ENCODE assay signal across 8 mouse cellular contexts in genomic region chr15:84700147-84700794, GRCm38 (mm10). TPM values are rescaled to one million over a fixed set of nuclear protein-coding genes. Genes with fewer than 3 reads are reported as not detected.
DNase-seq lines count a peak whose midpoint lies in the region; ATAC-seq and TF ChIP-seq lines count a peak whose summit lies in the region.

No protein-coding gene starts in this region.

- no peak for TF ChIP-seq POLR2A in MEL (IDR thresholded peaks at IDR 0.05; ENCODE audit: control insufficient read depth in 1 of 2, insufficient read depth in 1 of 2, low read depth in 1 of 2, low read length in 2 of 2, poor library complexity in 1 of 2)
- no peak for TF ChIP-seq POLR2A in olfactory bulb, adult 2 months (IDR thresholded peaks at IDR 0.05; ENCODE audit: insufficient read depth, low read depth, low read length)

- ATAC-seq in kidney, embryonic 16.5 days (ENCODE audit: low FRiP score, low TSS enrichment) = no peak; the same call in 1 of the 2 replicates
- ATAC-seq in megakaryocyte-erythroid progenitor cell, adult 5-6 weeks (replicated peaks; ENCODE audit: low FRiP score, low TSS enrichment, poor library complexity, severe bottlenecking) = no peak

- no peaks in the 10 kb centered on the region for H3K27me3 ChIP-seq in kidney, embryonic 16.5 days (ENCODE audit: insufficient read depth, low read length)
- H3K27me3 ChIP-seq in MEL (ENCODE audit: control insufficient read depth in 1 of 2, insufficient read depth in 2 of 2, low read length in 2 of 2) = no peaks in the 10 kb centered on the region
- H3K27me3 ChIP-seq in limb, embryonic 10.5 days (ENCODE audit: low read depth, poor library complexity, severe bottlenecking) = no peaks in the 10 kb centered on the region

- DNase-seq in kidney, adult 11 months = peak; percentile 48
- DNase-seq in MEL (ENCODE audit: low read depth, low spot score) = no peak
- peak; percentile 37 for DNase-seq in c-Kit-positive CD71-positive TER-119-negative erythroid progenitor cells, embryonic 14.5 days (ENCODE audit: low read depth)
- DNase-seq in heart, postnatal 10 days = peak; percentile 67 to 83
- peak; percentile 87 for DNase-seq in limb, embryonic 10.5 days (ENCODE audit: low spot score)

- peaks cover 15% of the 10 kb centered on the region; the same call in 1 of the 2 replicates for H3K4me1 ChIP-seq in kidney, embryonic 16.5 days (ENCODE audit: insufficient read depth, low read length)
- H3K4me1 ChIP-seq in MEL (ENCODE audit: control insufficient read depth in 1 of 2, insufficient read depth in 2 of 2, low read length in 2 of 2) = no peaks in the 10 kb centered on the region
- H3K4me1 ChIP-seq in limb, embryonic 10.5 days = peaks cover 37% of the 10 kb centered on the region
- H3K4me1 ChIP-seq in olfactory bulb, adult 2 months (ENCODE audit: control insufficient read depth, insufficient read depth, low read length) = peaks cover 4% of the 10 kb centered on the region

- TF ChIP-seq EP300 in MEL (IDR thresholded peaks at IDR 0.05; ENCODE audit: low read depth in 1 of 2, low read length in 2 of 2) = no peak

- no peak overlapping the region for H3K4me3 ChIP-seq in kidney, embryonic 16.5 days (ENCODE audit: low read length)
- H3K4me3 ChIP-seq in MEL (ENCODE audit: control insufficient read depth in 1 of 2, insufficient read depth in 1 of 2, low read depth in 2 of 2, low read length in 2 of 2) = no peak overlapping the region
- no peak overlapping the region for H3K4me3 ChIP-seq in limb, embryonic 10.5 days
- no peak overlapping the region for H3K4me3 ChIP-seq in olfactory bulb, adult 2 months (ENCODE audit: insufficient read depth, low read depth, low read length)

- peak; percentile 4 to 32 (median 29); a peak in 3 of 6 replicates for TF ChIP-seq CTCF in MEL (IDR thresholded peaks at IDR 0.05 in 2 of 3, conservative IDR thresholded peaks at IDR 0.05 in 1 of 3; ENCODE audit: control insufficient read depth in 1 of 3, insufficient read depth in 1 of 3, low read depth in 2 of 3, low read length in 3 of 3, poor library complexity in 1 of 3, severe bottlenecking in 1 of 3)
- TF ChIP-seq CTCF in olfactory bulb, adult 2 months (IDR thresholded peaks at IDR 0.05; ENCODE audit: insufficient read depth, low read depth, low read length) = peak; percentile 43; the same call in 1 of the 2 replicates

- H3K9me3 ChIP-seq in kidney, embryonic 16.5 days (ENCODE audit: low read length) = no peaks in the 10 kb centered on the region
- no peaks in the 10 kb centered on the region for H3K9me3 ChIP-seq in MEL (replicated peaks; ENCODE audit: insufficient read depth, low read length)
- no peaks in the 10 kb centered on the region for H3K9me3 ChIP-seq in limb, embryonic 10.5 days (replicated peaks)

- H3K4me2 ChIP-seq in kidney, embryonic 16.5 days (replicated peaks; ENCODE audit: low read depth, low read length) = no peak overlapping the region

- H3K79me2 ChIP-seq in MEL (ENCODE audit: control insufficient read depth, insufficient read depth, low read length, poor library complexity) = no peaks in the 10 kb centered on the region

- no peak overlapping the region for H3K27ac ChIP-seq in kidney, embryonic 16.5 days (ENCODE audit: low read length)
- no peak overlapping the region for H3K27ac ChIP-seq in MEL (ENCODE audit: control insufficient read depth, low read depth, low read length)
- H3K27ac ChIP-seq in limb, embryonic 10.5 days = 0 out of 2 replicates have a peak overlapping the region, but pooled peaks have one; percentile 10
- H3K27ac ChIP-seq in olfactory bulb, adult 2 months (ENCODE audit: insufficient read depth, low read depth, low read length) = no peak overlapping the region

- no peak for TF ChIP-seq RAD21 in MEL (IDR thresholded peaks at IDR 0.05; ENCODE audit: low read depth, low read length)

- H3K9ac ChIP-seq in kidney, embryonic 16.5 days (replicated peaks; ENCODE audit: low read length) = no peak overlapping the region
- H3K9ac ChIP-seq in MEL (ENCODE audit: control insufficient read depth, low read depth, low read length, poor library complexity, severe bottlenecking) = no peak overlapping the region

- intact Hi-C loops in heart, postnatal 10 days (cut with DNase I) = loop anchor here (1.0 kb wide), 1 partner anchor 29 kb away; no protein-coding TSS in a partner anchor

- peaks cover 21% of the 10 kb centered on the region for H3K36me3 ChIP-seq in kidney, embryonic 16.5 days (ENCODE audit: insufficient read depth, low read length)
- no peaks in the 10 kb centered on the region for H3K36me3 ChIP-seq in MEL (ENCODE audit: control insufficient read depth in 1 of 2, insufficient read depth in 2 of 2, low read length in 2 of 2)
- peaks cover 23% of the 10 kb centered on the region for H3K36me3 ChIP-seq in limb, embryonic 10.5 days

- WGBS in kidney, embryonic 16.5 days = 50% methylated on average over 6 of the region's 6 CpGs
- WGBS in limb, embryonic 10.5 days = 61% methylated on average over 6 of the region's 6 CpGs
- 59% methylated on average over 6 of the region's 6 CpGs for WGBS in olfactory bulb, adult 2 months

TF ChIP-seq in MEL, 35 proteins besides CTCF, POLR2A, EP300 and RAD21:
- no peak for TF ChIP-seq CHD1 (IDR thresholded peaks at IDR 0.05; ENCODE audit: low read depth, low read length)
- TF ChIP-seq MAFK (IDR thresholded peaks at IDR 0.05; ENCODE audit: borderline replicate concordance, low read depth, low read length) = no peak
- no peak for TF ChIP-seq SIN3A (IDR thresholded peaks at IDR 0.05; ENCODE audit: low read length)
- no peak for TF ChIP-seq ETS1 (IDR thresholded peaks at IDR 0.05; ENCODE audit: low read depth, low read length)
- no peak for TF ChIP-seq CHD2 (IDR thresholded peaks at IDR 0.05; ENCODE audit: low read length)
- TF ChIP-seq MYB (IDR thresholded peaks at IDR 0.05; ENCODE audit: low read depth, low read length) = no peak
- TF ChIP-seq JUND (IDR thresholded peaks at IDR 0.05; ENCODE audit: low read depth, low read length) = no peak
- no peak for TF ChIP-seq MXI1 (IDR thresholded peaks at IDR 0.05; ENCODE audit: low read depth, low read length)
- no peak for TF ChIP-seq MYC (IDR thresholded peaks at IDR 0.05; ENCODE audit: low read depth, low read length)
- TF ChIP-seq MAX (IDR thresholded peaks at IDR 0.05; ENCODE audit: low read length) = no peak
- no peak for TF ChIP-seq TAL1 (IDR thresholded peaks at IDR 0.05; ENCODE audit: low read length)
- TF ChIP-seq HCFC1 (IDR thresholded peaks at IDR 0.05; ENCODE audit: low read depth, low read length) = no peak
- TF ChIP-seq ZNF384 (IDR thresholded peaks at IDR 0.05; ENCODE audit: low read depth, low read length) = no peak
- no peak for TF ChIP-seq ZMIZ1 (IDR thresholded peaks at IDR 0.05; ENCODE audit: low read depth, low read length)
- no peak for TF ChIP-seq NELFE (IDR thresholded peaks at IDR 0.05; ENCODE audit: low read depth, low read length)
- TF ChIP-seq MAZ (IDR thresholded peaks at IDR 0.05; ENCODE audit: low read depth, low read length) = no peak
- TF ChIP-seq E2F4 (IDR thresholded peaks at IDR 0.05; ENCODE audit: borderline replicate concordance, low read depth, low read length) = no peak
- TF ChIP-seq BHLHE40 (IDR thresholded peaks at IDR 0.05; ENCODE audit: borderline replicate concordance, low read depth, low read length) = no peak
- TF ChIP-seq TCF12 (IDR thresholded peaks at IDR 0.05; ENCODE audit: low read depth, low read length) = no peak
- no peak for TF ChIP-seq POLR2AphosphoS5 (IDR thresholded peaks at IDR 0.05; ENCODE audit: borderline replicate concordance, low read depth, low read length)

RNA-seq across cellular contexts. Expression of gene Arhgap8, which starts 19.6 kb away (rescaled TPM):
- polyA plus RNA-seq in kidney, embryonic 16.5 days (2015; fragmentation: Nextera tagmentation; extraction: Ambion mirVana) = 12.3 and 13.8 TPM in 2 replicates
- total RNA-seq in MEL (2012; rRNA removed) = not detected in 2 replicates
- polyA plus RNA-seq in MEL (2012; ENCODE audit: insufficient read depth in 1 of 2, insufficient read length in 2 of 2, low read depth in 1 of 2, low replicate concordance in 2 of 2, missing spikeins in 1 of 2) = not detected
- total RNA-seq in heart, postnatal 10 days (2021) = 1 to 10 TPM; 1.6 to 2.0 TPM
- polyA plus RNA-seq in limb, embryonic 10.5 days (2016; fragmentation: Nextera tagmentation; extraction: Ambion mirVana) = 3.5 and 4.1 TPM in 2 replicates
- not detected in 2 replicates for polyA plus RNA-seq in olfactory bulb, adult 2 months (2012; ENCODE audit: insufficient read depth, insufficient read length, low replicate concordance, missing spikeins)
- total RNA-seq in megakaryocyte-erythroid progenitor cell, adult 5-6 weeks (2014; fragmentation: Nextera tagmentation) = not detected in 2 replicates
- total RNA-seq in megakaryocyte-erythroid progenitor cell, adult 5-6 weeks (2017) = not detected in 2 replicates

RNA-seq across cellular contexts. Expression of gene Prr5, which starts 30.9 kb away (rescaled TPM):
- 43.4 and 44.1 TPM in 2 replicates for polyA plus RNA-seq in kidney, embryonic 16.5 days (2015; fragmentation: Nextera tagmentation; extraction: Ambion mirVana)
- total RNA-seq in MEL (2012; rRNA removed) = not detected in 2 replicates
- polyA plus RNA-seq in MEL (2012; ENCODE audit: insufficient read depth in 1 of 2, insufficient read length in 2 of 2, low read depth in 1 of 2, low replicate concordance in 2 of 2, missing spikeins in 1 of 2) = not detected
- total RNA-seq in heart, postnatal 10 days (2021) = 10 to 100 TPM in 1 of 2 experiments, 1 to 10 TPM in 1; 7.0 to 11.9 TPM
- 16.3 and 16.5 TPM in 2 replicates for polyA plus RNA-seq in limb, embryonic 10.5 days (2016; fragmentation: Nextera tagmentation; extraction: Ambion mirVana)
- polyA plus RNA-seq in olfactory bulb, adult 2 months (2012; ENCODE audit: insufficient read depth, insufficient read length, low replicate concordance, missing spikeins) = not detected in 2 replicates
- 1.2 TPM in 1 of 2 replicates, not detected in the other for total RNA-seq in megakaryocyte-erythroid progenitor cell, adult 5-6 weeks (2014; fragmentation: Nextera tagmentation)
- 0.34 and 0.85 TPM in 2 replicates for total RNA-seq in megakaryocyte-erythroid progenitor cell, adult 5-6 weeks (2017)

Comparison
In these comparisons a context has a peak if more than half of its experiments do, and no peak if none do; other contexts are left out.
1. RNA of gene Prr5, which starts 30.9 kb away (polyA plus RNA-seq): 43.4 to 44.1 TPM in kidney, embryonic 16.5 days and 16.3 to 16.5 TPM in limb, embryonic 10.5 days; not detected in MEL and not detected in olfactory bulb, adult 2 months; every median in the first group is over 10 times any median in the second.